Mouse (Mus musculus): Measurements from ENCODE around the gene Slc4a11.

DNA sequence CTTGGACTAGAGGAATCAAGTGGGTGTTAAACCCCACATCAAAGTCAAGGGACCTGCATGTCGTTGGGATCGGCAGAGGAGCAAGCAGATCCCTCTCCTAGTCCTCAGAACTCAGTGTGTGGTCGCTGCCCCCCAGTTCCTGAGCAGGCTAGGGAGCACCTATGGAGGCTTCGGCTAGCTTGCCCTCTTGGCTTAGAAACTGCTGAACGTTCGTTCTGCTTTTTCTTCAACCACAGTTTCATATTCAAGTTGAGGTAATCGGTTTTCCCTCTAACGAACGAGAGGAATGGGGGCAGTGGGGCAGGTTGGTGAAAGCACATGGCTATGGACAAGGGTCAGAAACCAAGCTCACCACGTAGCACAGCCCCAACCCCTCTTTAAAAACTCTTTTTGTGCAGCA lies 9.7 kb upstream of the Slc4a11 start:
- TF ChIP-seq CTCF (IDR thresholded peaks at IDR 0.05; ENCODE audit: borderline replicate concordance, control insufficient read depth, extremely low read depth, insufficient read depth, low read length, poor library complexity) (no peak), POLR2A (IDR thresholded peaks at IDR 0.05; ENCODE audit: control insufficient read depth, extremely low read depth, insufficient read depth, low read length, poor library complexity) (no peak)

All from thymus, adult 2 months (tissue).